Mouse (Mus musculus): ENCODE measurements around the gene Astn2. TPM values are rescaled to one million over a fixed set of nuclear protein-coding genes. Genes with fewer than 3 reads are reported as not detected.

Astn2 gene
- polyA plus RNA-seq, 1 experiment from 2014 or later, result 0.55 TPM

GRCm38 (mm10) chr4:66393294-66393693, 11.1 kb downstream of the Astn2 start:
- Histone ChIP-seq H3K4me3 (replicated peaks) (no peak overlapping the region), H3K4me1 (replicated peaks) (no peaks in the 10 kb centered on the region), H3K9me3 (no peaks in the 10 kb centered on the region), H3K27me3 (replicated peaks) (no peaks in the 10 kb centered on the region), H3K36me3 (no peaks in the 10 kb centered on the region), H3K9ac (no peak overlapping the region), H3K4me2 (replicated peaks) (no peak overlapping the region), H3K27ac (no peak overlapping the region)
- ATAC-seq, result no peak
- WGBS, result 77% methylated on average over 4 of the region's 4 CpGs

- Histone ChIP-seq H3K27me3 (replicated peaks) (no peaks in the 10 kb centered on the region), H3K9ac (no peak overlapping the region), H3K4me2 (replicated peaks) (no peak overlapping the region), H3K36me3 (no peaks in the 10 kb centered on the region), H3K4me1 (replicated peaks) (no peaks in the 10 kb centered on the region), H3K4me3 (replicated peaks) (no peak overlapping the region), H3K27ac (no peak overlapping the region), H3K9me3 (no peaks in the 10 kb centered on the region)
- ATAC-seq, result no peak
- 36% methylated on average over 4 of the region's 4 CpGs for WGBS
Observed at GRCm38 (mm10) chr4:66390480-66390879, 13.9 kb downstream of the Astn2 start.

GRCm38 (mm10) chr4:66378586-66378985, 25.8 kb downstream of the Astn2 start:
- Histone ChIP-seq H3K27me3 (replicated peaks) (no peaks in the 10 kb centered on the region), H3K9ac (no peak overlapping the region), H3K4me1 (replicated peaks) (no peaks in the 10 kb centered on the region), H3K4me3 (replicated peaks) (no peak overlapping the region), H3K27ac (no peak overlapping the region), H3K4me2 (replicated peaks) (no peak overlapping the region), H3K36me3 (no peaks in the 10 kb centered on the region), H3K9me3 (no peaks in the 10 kb centered on the region)
- WGBS, result 19% methylated on average over 2 of the region's 2 CpGs
- peak; percentile 12; the same call in 1 of the 2 replicates for ATAC-seq

GRCm38 (mm10) chr4:66370557-66371071, 33.8 kb downstream of the Astn2 start:
- Histone ChIP-seq H3K4me1 (replicated peaks) (peaks cover 6% of the 10 kb centered on the region; the same call in 1 of the 2 replicates), H3K9ac (no peak overlapping the region), H3K27me3 (replicated peaks) (no peaks in the 10 kb centered on the region), H3K27ac (0 out of 2 replicates have a peak overlapping the region, but pooled peaks have one; percentile 17), H3K4me3 (replicated peaks) (no peak overlapping the region), H3K36me3 (no peaks in the 10 kb centered on the region), H3K4me2 (replicated peaks) (no peak overlapping the region), H3K9me3 (no peaks in the 10 kb centered on the region)
- ATAC-seq, result peak; percentile 34; the same call in 1 of the 2 replicates
- 47% methylated on average over 3 of the region's 3 CpGs for WGBS

GRCm38 (mm10) chr4:66365500-66365899, 38.9 kb downstream of the Astn2 start:
- Histone ChIP-seq H3K4me2 (replicated peaks) (no peak overlapping the region), H3K4me3 (replicated peaks) (no peak overlapping the region), H3K36me3 (no peaks in the 10 kb centered on the region), H3K27ac (no peak overlapping the region), H3K9ac (no peak overlapping the region), H3K9me3 (no peaks in the 10 kb centered on the region), H3K27me3 (replicated peaks) (no peaks in the 10 kb centered on the region), H3K4me1 (replicated peaks) (peaks cover 3% of the 10 kb centered on the region; the same call in 1 of the 2 replicates)
- 55% methylated on average over 1 of the region's 1 CpGs for WGBS
- ATAC-seq, result no peak

- WGBS, result 44% methylated on average over 2 of the region's 2 CpGs
- Histone ChIP-seq H3K4me1 (replicated peaks) (no peaks in the 10 kb centered on the region), H3K4me3 (replicated peaks) (no peak overlapping the region), H3K9me3 (no peaks in the 10 kb centered on the region), H3K4me2 (replicated peaks) (no peak overlapping the region), H3K36me3 (no peaks in the 10 kb centered on the region), H3K27ac (no peak overlapping the region), H3K27me3 (replicated peaks) (no peaks in the 10 kb centered on the region), H3K9ac (no peak overlapping the region)
- no peak for ATAC-seq
Observed at GRCm38 (mm10) chr4:66344632-66345031, 59.8 kb downstream of the Astn2 start.

GRCm38 (mm10) chr4:66337443-66337842, 67.0 kb downstream of the Astn2 start:
- Histone ChIP-seq H3K4me3 (replicated peaks) (no peak overlapping the region), H3K9me3 (no peaks in the 10 kb centered on the region), H3K4me1 (replicated peaks) (no peaks in the 10 kb centered on the region), H3K27ac (no peak overlapping the region), H3K4me2 (replicated peaks) (no peak overlapping the region), H3K27me3 (replicated peaks) (no peaks in the 10 kb centered on the region), H3K9ac (no peak overlapping the region), H3K36me3 (no peaks in the 10 kb centered on the region)
- ATAC-seq, result no peak
- 70% methylated on average over 3 of the region's 3 CpGs for WGBS

- ATAC-seq, result no peak
- Histone ChIP-seq H3K4me1 (replicated peaks) (no peaks in the 10 kb centered on the region), H3K4me3 (replicated peaks) (no peak overlapping the region), H3K9ac (no peak overlapping the region), H3K4me2 (replicated peaks) (no peak overlapping the region), H3K9me3 (no peaks in the 10 kb centered on the region), H3K27ac (no peak overlapping the region), H3K36me3 (no peaks in the 10 kb centered on the region), H3K27me3 (replicated peaks) (no peaks in the 10 kb centered on the region)
- WGBS, result 25% methylated on average over 4 of the region's 4 CpGs
Observed at GRCm38 (mm10) chr4:66330600-66331285, 73.7 kb downstream of the Astn2 start.

- no peak overlapping the region for H3K9ac ChIP-seq
- H3K36me3 ChIP-seq, result no peaks in the 10 kb centered on the region
- no peak overlapping the region for H3K4me3 ChIP-seq (replicated peaks)
- H3K27me3 ChIP-seq (replicated peaks), result no peaks in the 10 kb centered on the region
- no peak for ATAC-seq
- H3K4me1 ChIP-seq (replicated peaks), result no peaks in the 10 kb centered on the region
- H3K27ac ChIP-seq, result no peak overlapping the region
- no peak overlapping the region for H3K4me2 ChIP-seq (replicated peaks)
- H3K9me3 ChIP-seq, result no peaks in the 10 kb centered on the region
- WGBS, result 91% methylated on average over 2 of the region's 2 CpGs
Observed at GRCm38 (mm10) chr4:66321051-66321450, 83.4 kb downstream of the Astn2 start.

GRCm38 (mm10) chr4:66314806-66315484, 89.5 kb downstream of the Astn2 start:
- H3K36me3 ChIP-seq, result no peaks in the 10 kb centered on the region
- H3K4me3 ChIP-seq (replicated peaks), result no peak overlapping the region
- no peaks in the 10 kb centered on the region for H3K9me3 ChIP-seq
- H3K27me3 ChIP-seq (replicated peaks), result no peaks in the 10 kb centered on the region
- no peak overlapping the region for H3K27ac ChIP-seq
- 31% methylated on average over 8 of the region's 8 CpGs for WGBS
- H3K4me2 ChIP-seq (replicated peaks), result no peak overlapping the region
- ATAC-seq, result no peak
- H3K4me1 ChIP-seq (replicated peaks), result no peaks in the 10 kb centered on the region
- H3K9ac ChIP-seq, result no peak overlapping the region

- Histone ChIP-seq H3K4me2 (replicated peaks) (no peak overlapping the region), H3K4me1 (replicated peaks) (no peaks in the 10 kb centered on the region), H3K27me3 (replicated peaks) (no peaks in the 10 kb centered on the region), H3K36me3 (no peaks in the 10 kb centered on the region), H3K4me3 (replicated peaks) (no peak overlapping the region), H3K9ac (no peak overlapping the region), H3K9me3 (no peaks in the 10 kb centered on the region), H3K27ac (no peak overlapping the region)
- WGBS, result 50% methylated on average over 1 of the region's 1 CpGs
- ATAC-seq, result no peak
Observed at GRCm38 (mm10) chr4:66312733-66313132, 91.7 kb downstream of the Astn2 start.

- WGBS, result 90% methylated on average over 7 of the region's 7 CpGs
- no peak for ATAC-seq
- no peak overlapping the region for H3K4me3 ChIP-seq (replicated peaks)
Observed at GRCm38 (mm10) chr4:66310315-66311020, 93.9 kb downstream of the Astn2 start.

More at GRCm38 (mm10) chr4:66310315-66311020, 93.9 kb downstream of the Astn2 start:
- H3K27ac ChIP-seq, result no peak overlapping the region
- H3K36me3 ChIP-seq, result no peaks in the 10 kb centered on the region
- H3K9me3 ChIP-seq, result no peaks in the 10 kb centered on the region
- no peaks in the 10 kb centered on the region for H3K4me1 ChIP-seq (replicated peaks)
- no peak overlapping the region for H3K9ac ChIP-seq
- no peaks in the 10 kb centered on the region for H3K27me3 ChIP-seq (replicated peaks)
- H3K4me2 ChIP-seq (replicated peaks), result no peak overlapping the region

Measured in intestine, embryonic 15.5 days (tissue).